Mouse (Mus musculus): ENCODE results near the gene Cd151. TPM values are rescaled to one million over a fixed set of nuclear protein-coding genes. Genes with fewer than 3 reads are reported as not detected.

Cd151 gene
- polyA plus RNA-seq, 1 experiment: 89.5 TPM

- peaks cover 20% of the 10 kb centered on the region for H3K4me1 ChIP-seq (ENCODE audit: control insufficient read depth, insufficient read depth, insufficient read length)
- WGBS: 12% methylated on average over 8 of the region's 8 CpGs
- TF ChIP-seq POLR2A (IDR thresholded peaks at IDR 0.05; ENCODE audit: low read depth, low read length) (no peak), CTCF (IDR thresholded peaks at IDR 0.05; ENCODE audit: extremely low read depth, insufficient read depth, insufficient read length, insufficient replicate concordance) (peak; percentile 27; the same call in 1 of the 2 replicates)
- peak in 1 of 2 experiments; percentile 51 for DNase-seq (ENCODE audit: low read depth in 1 of 2, low spot score in 2 of 2)
- peak overlapping the region; percentile 92; the same call in 1 of the 2 replicates for H3K4me3 ChIP-seq (ENCODE audit: extremely low read depth, insufficient read depth, insufficient read length)
- H3K27me3 ChIP-seq (ENCODE audit: control insufficient read depth, insufficient read depth, low read length): no peaks in the 10 kb centered on the region; the same call in 1 of the 2 replicates
- H3K36me3 ChIP-seq (ENCODE audit: control insufficient read depth, insufficient read depth, low read length): peaks cover 12% of the 10 kb centered on the region
- H3K27ac ChIP-seq (ENCODE audit: insufficient read depth, low read length): peak overlapping the region; percentile 48
These were observed 1.5 kb downstream of the Cd151 start for GRCm38 (mm10) chr7:141468522-141469211.

GRCm38 (mm10) chr7:141469352-141469751, 2.2 kb downstream of the Cd151 start:
- 66% methylated on average over 6 of the region's 6 CpGs for WGBS
- Histone ChIP-seq H3K27ac (ENCODE audit: insufficient read depth, low read length) (no peak overlapping the region), H3K4me3 (ENCODE audit: extremely low read depth, insufficient read depth, insufficient read length) (no peak overlapping the region)

GRCm38 (mm10) chr7:141469901-141470636, 2.9 kb downstream of the Cd151 start:
- TF ChIP-seq CTCF (IDR thresholded peaks at IDR 0.05; ENCODE audit: extremely low read depth, insufficient read depth, insufficient read length, insufficient replicate concordance): no peak
- TF ChIP-seq POLR2A (IDR thresholded peaks at IDR 0.05; ENCODE audit: low read depth, low read length): no peak
- Histone ChIP-seq H3K4me3 (ENCODE audit: extremely low read depth, insufficient read depth, insufficient read length) (no peak overlapping the region), H3K36me3 (ENCODE audit: control insufficient read depth, insufficient read depth, low read length) (peaks cover 12% of the 10 kb centered on the region), H3K27ac (ENCODE audit: insufficient read depth, low read length) (no peak overlapping the region), H3K27me3 (ENCODE audit: control insufficient read depth, insufficient read depth, low read length) (no peaks in the 10 kb centered on the region; the same call in 1 of the 2 replicates), H3K4me1 (ENCODE audit: control insufficient read depth, insufficient read depth, insufficient read length) (peaks cover 20% of the 10 kb centered on the region)
- 94% methylated on average over 18 of the region's 18 CpGs for WGBS
- DNase-seq (ENCODE audit: low read depth in 1 of 2, low spot score in 2 of 2): no peak

More at GRCm38 (mm10) chr7:141469352-141469751, 2.2 kb downstream of the Cd151 start:
- TF ChIP-seq CTCF (IDR thresholded peaks at IDR 0.05; ENCODE audit: extremely low read depth, insufficient read depth, insufficient read length, insufficient replicate concordance): no peak
- no peak for TF ChIP-seq POLR2A (IDR thresholded peaks at IDR 0.05; ENCODE audit: low read depth, low read length)
- Histone ChIP-seq H3K4me1 (ENCODE audit: control insufficient read depth, insufficient read depth, insufficient read length) (peaks cover 25% of the 10 kb centered on the region), H3K27me3 (ENCODE audit: control insufficient read depth, insufficient read depth, low read length) (no peaks in the 10 kb centered on the region; the same call in 1 of the 2 replicates), H3K36me3 (ENCODE audit: control insufficient read depth, insufficient read depth, low read length) (peaks cover 12% of the 10 kb centered on the region)
- DNase-seq (ENCODE audit: low read depth in 1 of 2, low spot score in 2 of 2): no peak

GRCm38 (mm10) chr7:141470637-141470944, 3.4 kb downstream of the Cd151 start:
- 94% methylated on average over 10 of the region's 10 CpGs for WGBS
- H3K4me3 ChIP-seq (ENCODE audit: extremely low read depth, insufficient read depth, insufficient read length): no peak overlapping the region

GRCm38 (mm10) chr7:141471236-141471635, 4.0 kb downstream of the Cd151 start:
- 95% methylated on average over 1 of the region's 1 CpGs for WGBS
- no peak for DNase-seq (ENCODE audit: low read depth in 1 of 2, low spot score in 2 of 2)
- Histone ChIP-seq H3K36me3 (ENCODE audit: control insufficient read depth, insufficient read depth, low read length) (peaks cover 12% of the 10 kb centered on the region), H3K27ac (ENCODE audit: insufficient read depth, low read length) (no peak overlapping the region), H3K4me1 (ENCODE audit: control insufficient read depth, insufficient read depth, insufficient read length) (peaks cover 24% of the 10 kb centered on the region), H3K27me3 (ENCODE audit: control insufficient read depth, insufficient read depth, low read length) (peaks cover 7% of the 10 kb centered on the region; the same call in 1 of the 2 replicates), H3K4me3 (ENCODE audit: extremely low read depth, insufficient read depth, insufficient read length) (no peak overlapping the region)
- TF ChIP-seq POLR2A (IDR thresholded peaks at IDR 0.05; ENCODE audit: low read depth, low read length): no peak
- no peak for TF ChIP-seq CTCF (IDR thresholded peaks at IDR 0.05; ENCODE audit: extremely low read depth, insufficient read depth, insufficient read length, insufficient replicate concordance)

More at GRCm38 (mm10) chr7:141470637-141470944, 3.4 kb downstream of the Cd151 start:
- Histone ChIP-seq H3K4me1 (ENCODE audit: control insufficient read depth, insufficient read depth, insufficient read length) (peaks cover 21% of the 10 kb centered on the region), H3K36me3 (ENCODE audit: control insufficient read depth, insufficient read depth, low read length) (peaks cover 12% of the 10 kb centered on the region), H3K27ac (ENCODE audit: insufficient read depth, low read length) (no peak overlapping the region), H3K27me3 (ENCODE audit: control insufficient read depth, insufficient read depth, low read length) (peaks cover 3% of the 10 kb centered on the region; the same call in 1 of the 2 replicates)
- no peak for TF ChIP-seq CTCF (IDR thresholded peaks at IDR 0.05; ENCODE audit: extremely low read depth, insufficient read depth, insufficient read length, insufficient replicate concordance)
- no peak for TF ChIP-seq POLR2A (IDR thresholded peaks at IDR 0.05; ENCODE audit: low read depth, low read length)
- DNase-seq (ENCODE audit: low read depth in 1 of 2, low spot score in 2 of 2): no peak

- Histone ChIP-seq H3K4me3 (ENCODE audit: extremely low read depth, insufficient read depth, insufficient read length) (no peak overlapping the region), H3K36me3 (ENCODE audit: control insufficient read depth, insufficient read depth, low read length) (peaks cover 12% of the 10 kb centered on the region), H3K4me1 (ENCODE audit: control insufficient read depth, insufficient read depth, insufficient read length) (peaks cover 24% of the 10 kb centered on the region), H3K27ac (ENCODE audit: insufficient read depth, low read length) (no peak overlapping the region), H3K27me3 (ENCODE audit: control insufficient read depth, insufficient read depth, low read length) (peaks cover 7% of the 10 kb centered on the region; the same call in 1 of the 2 replicates)
- 89% methylated on average over 6 of the region's 6 CpGs for WGBS
- DNase-seq (ENCODE audit: low read depth in 1 of 2, low spot score in 2 of 2): no peak
- TF ChIP-seq POLR2A (IDR thresholded peaks at IDR 0.05; ENCODE audit: low read depth, low read length) (no peak), CTCF (IDR thresholded peaks at IDR 0.05; ENCODE audit: extremely low read depth, insufficient read depth, insufficient read length, insufficient replicate concordance) (no peak)
These were observed 5.0 kb downstream of the Cd151 start for GRCm38 (mm10) chr7:141472226-141472625.

Data from spleen, adult 2 months (tissue).